Mouse (Mus musculus): ENCODE data around the gene Osbpl10.

The Osbpl10 gene

DNA sequence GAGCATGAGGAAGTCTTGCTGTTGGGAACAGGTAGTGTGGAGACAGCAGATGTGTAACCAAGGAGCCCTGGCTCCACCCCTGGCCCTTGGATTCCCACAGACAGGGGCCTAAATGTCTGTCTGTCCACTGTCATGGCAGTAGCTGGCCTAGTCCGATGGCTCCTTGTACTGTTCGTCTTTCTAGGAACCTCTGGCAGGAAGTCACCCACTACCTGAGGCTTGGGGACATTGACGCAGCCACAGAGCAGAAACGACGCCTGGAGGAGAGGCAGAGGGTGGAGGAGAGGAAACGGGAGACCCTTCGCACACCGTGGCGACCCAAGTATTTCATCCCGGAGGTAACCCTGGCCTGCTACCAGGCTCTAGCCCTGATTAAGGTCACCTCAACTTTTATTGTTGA lies 251.3 kb downstream of the Osbpl10 start:
- no peak for DNase-seq

GRCm38 (mm10) chr9:115230141-115230540 lies 251.8 kb downstream of the Osbpl10 start:
- no peak for DNase-seq

GRCm38 (mm10) chr9:115231476-115231875 lies 253.1 kb downstream of the Osbpl10 start:
- no peak for DNase-seq

- no peak for DNase-seq
These were observed 255.4 kb downstream of the Osbpl10 start for GRCm38 (mm10) chr9:115233721-115234120.

GRCm38 (mm10) chr9:115234561-115234960 lies 256.2 kb downstream of the Osbpl10 start:
- DNase-seq: no peak

GRCm38 (mm10) chr9:115236352-115236841 lies 258.0 kb downstream of the Osbpl10 start:
- peak; percentile 24 to 48 for DNase-seq

DNA sequence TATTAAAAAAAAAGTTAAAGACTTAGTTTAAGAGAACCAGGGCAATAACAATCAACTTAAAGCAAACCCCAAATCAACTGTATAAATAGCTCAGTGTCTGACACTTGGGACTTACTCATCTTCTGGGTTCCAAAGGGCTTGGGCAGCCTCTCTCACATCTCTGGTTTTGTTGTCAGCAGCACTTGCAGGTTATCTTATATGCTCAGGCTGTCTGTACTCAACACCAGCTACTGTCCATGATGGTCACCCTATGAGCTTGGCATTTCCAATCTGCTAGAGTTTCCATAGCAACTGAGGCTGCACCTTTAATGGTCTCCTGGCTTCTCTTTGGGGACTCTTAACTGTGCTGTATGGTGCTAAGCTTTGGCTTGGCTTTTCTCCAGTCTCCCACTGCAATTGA lies 259.6 kb downstream of the Osbpl10 start:
- DNase-seq: no peak

- DNase-seq: no peak
These were observed 261.5 kb downstream of the Osbpl10 start for GRCm38 (mm10) chr9:115239861-115240260.

GRCm38 (mm10) chr9:115243630-115244029 lies 265.3 kb downstream of the Osbpl10 start:
- peak in 1 of 2 experiments; percentile 16 for DNase-seq

DNA sequence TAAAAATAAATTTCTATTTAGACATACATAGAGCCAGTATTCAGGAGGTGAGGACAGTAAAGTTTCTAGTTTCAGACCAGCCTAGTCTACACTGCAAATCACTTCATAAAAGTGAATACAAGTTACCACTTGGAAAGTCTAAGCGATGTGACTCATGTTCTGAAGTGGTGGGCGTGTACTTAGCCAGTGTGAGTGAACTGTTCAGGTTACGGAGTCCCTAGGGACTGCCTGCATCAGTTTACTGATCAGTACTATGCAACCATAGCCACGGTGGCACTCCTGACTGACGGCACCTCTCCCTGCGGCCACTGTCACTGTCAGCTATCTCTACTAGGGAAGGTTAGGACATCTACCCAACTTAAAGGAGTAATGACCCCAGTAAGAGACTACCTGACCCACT lies 266.7 kb downstream of the Osbpl10 start:
- peak; percentile 76 to 83 for DNase-seq

GRCm38 (mm10) chr9:115249145-115249544 lies 270.8 kb downstream of the Osbpl10 start:
- no peak for DNase-seq

DNA sequence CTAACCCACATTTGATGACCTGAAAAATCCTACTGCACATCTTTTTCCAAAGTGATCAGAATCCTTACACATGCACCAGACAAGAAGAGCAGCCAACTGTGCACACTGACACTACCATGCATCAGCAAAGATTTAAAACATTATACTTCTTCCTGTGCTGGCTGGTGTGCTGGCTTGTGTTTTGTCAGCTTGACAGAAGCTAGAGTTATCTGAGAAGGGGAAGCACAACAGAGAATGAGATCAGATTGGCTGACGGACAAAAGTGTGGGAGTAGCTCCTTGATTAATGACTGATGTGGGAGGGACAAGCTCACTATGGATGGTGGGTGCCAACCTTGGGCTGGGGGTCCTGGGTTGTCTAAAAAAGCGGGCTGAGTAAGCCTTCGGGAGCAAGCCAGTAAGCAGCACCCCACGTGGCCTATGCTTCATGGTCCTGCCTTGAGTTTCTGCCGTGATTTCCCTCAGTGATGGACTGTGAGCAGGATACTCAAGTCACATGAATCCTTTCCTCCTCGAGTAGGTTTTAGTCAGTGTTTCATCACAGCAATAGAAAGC lies 279.4 kb downstream of the Osbpl10 start:
- no peak for DNase-seq

DNA sequence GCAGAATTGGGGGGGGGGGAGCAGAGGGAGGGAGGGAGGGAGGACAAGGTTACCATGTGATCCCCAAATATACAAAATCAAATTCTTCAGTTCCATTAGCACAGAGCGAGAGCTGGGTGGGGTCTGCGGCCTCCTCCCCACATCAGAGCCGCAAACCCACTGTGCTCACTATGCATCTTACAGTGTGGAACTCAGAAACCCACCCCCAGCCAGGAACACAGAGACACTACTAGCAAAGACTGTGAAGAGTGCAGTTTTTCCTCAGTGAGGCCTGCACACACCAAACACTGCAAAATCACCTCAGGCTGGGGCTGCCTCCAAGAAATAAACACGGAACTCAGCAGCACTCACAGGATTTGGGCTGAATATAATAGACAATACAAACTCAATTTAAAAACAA lies 281.5 kb downstream of the Osbpl10 start:
- DNase-seq: no peak

DNA sequence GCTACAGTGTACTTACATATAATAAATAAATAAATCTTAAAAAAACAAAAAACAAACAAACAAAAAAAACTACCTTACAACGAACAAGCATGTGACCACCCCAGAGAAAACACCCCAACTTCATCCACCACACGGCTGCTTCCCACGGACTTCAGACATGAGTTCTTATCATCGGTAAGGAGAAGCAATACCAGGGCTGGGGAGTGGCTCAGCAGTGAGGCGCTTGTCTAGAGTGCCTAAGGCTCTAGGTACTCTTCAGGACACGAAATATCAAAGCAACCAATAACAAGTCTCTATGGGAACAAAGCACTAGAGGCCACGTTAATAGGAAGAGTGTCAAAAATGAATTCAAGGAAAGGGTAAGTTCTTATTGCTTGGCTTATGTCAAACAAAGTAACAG lies 282.1 kb downstream of the Osbpl10 start:
- DNase-seq: no peak

GRCm38 (mm10) chr9:115261456-115261855 lies 283.1 kb downstream of the Osbpl10 start:
- no peak for DNase-seq

DNA sequence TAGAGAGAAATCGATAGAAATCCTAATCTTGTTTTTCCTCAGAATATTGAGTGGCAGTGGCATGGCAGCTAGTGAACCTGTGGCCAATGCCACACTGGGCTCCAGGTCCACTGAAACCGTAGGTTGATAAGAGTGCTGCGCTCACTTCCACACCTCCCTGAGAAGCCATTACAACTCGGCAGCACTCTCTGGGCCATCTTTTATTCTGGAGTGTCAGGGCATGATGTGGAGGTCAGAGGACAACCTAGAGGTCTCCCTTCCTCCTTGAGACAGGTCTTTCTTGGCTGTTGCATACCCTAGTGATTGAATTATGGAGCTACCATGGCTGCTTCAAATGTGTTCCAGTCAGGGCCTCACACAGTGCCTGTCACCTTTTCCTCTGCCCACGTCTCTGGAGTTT lies 283.5 kb downstream of the Osbpl10 start:
- DNase-seq: no peak

DNA sequence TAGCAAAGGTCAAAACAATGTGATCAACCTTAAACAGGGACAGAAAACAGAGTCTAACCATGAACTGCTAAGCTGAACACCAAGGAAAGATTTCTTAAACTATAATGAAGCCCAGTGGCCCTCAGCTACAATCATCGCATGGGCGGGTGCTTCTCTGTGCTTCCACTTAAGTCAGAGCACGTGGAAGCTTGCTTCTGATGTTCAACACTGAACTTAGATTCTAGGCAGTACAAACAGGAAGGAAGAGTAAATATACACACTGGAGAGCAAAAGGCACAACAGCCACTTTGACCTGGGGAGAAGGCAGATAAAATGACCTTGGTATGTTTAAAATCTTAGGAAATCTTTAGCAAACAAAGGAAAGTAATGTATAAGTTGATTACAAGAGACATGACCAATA lies 293.2 kb downstream of the Osbpl10 start:
- DNase-seq: no peak

DNA sequence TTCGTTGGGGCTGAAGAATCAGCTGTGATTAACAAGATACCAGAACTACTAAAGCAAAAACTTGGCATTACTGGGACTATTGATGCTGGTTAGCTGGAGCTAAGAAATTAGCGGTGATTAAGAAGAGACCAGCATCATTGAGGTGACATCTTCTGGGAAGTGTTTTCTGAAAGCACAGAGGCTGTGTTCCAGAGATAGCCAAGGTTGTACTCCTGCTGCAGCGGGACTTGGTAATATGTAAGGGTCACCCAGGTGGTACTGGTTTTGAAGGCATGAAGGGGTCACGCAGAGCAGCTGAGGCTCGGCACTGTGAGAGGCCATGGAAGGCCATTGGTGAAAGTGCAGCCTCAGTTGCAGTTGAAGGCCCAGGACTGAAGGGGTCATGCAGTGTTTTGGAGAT lies 294.1 kb downstream of the Osbpl10 start:
- DNase-seq: peak in 1 of 2 experiments; percentile 34

DNA sequence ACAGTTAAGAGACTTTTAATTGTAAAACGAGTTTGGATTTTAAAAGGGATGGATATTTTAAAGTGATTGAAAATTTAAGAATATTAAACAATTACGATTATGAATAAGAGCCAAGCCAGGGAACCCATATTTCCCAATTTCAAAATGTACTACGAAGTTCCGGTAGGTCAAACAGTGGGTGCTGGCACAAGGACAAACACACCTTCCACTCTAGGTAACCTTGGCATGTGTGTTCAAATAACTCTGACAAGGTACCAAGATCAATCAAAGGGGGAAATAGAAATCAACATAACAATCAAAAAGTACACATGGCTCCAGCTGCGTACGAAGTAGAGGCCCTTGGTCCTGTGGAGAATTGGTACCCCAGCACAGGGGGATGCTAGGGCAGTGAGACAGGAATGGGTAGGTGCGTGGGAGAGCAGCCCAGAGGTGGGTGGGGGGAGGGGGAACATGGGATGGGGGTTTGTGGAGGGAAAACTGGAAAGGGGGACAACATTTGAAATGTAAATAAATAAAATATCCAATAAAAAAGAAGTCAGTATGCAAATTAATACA lies 294.8 kb downstream of the Osbpl10 start:
- peak in 1 of 2 experiments; percentile 39 for DNase-seq

DNA sequence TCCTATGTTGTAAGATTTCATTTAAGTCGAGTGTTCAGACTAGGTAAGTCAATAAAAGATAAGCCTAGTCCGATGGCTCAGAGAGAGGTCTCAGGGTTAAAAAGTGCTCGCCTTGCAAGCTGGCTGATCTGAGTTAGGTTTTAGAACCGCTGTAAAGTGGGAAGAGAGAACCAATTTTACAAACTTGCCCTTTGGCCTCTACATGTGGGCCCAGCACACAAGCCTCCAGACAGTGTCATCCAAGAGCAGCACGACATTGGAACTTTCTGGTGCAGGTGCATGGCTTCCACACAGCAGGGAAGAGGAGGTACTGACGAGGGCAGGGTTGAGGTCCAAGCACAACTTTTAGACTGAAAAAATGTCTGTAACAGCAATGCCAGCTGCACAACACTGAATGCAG lies 296.4 kb downstream of the Osbpl10 start:
- DNase-seq: no peak

- DNase-seq: no peak
These were observed 300.3 kb downstream of the Osbpl10 start for GRCm38 (mm10) chr9:115278641-115279040.
